Mouse (Mus musculus): ENCODE measurements around the gene Vapa.
"Not testable (repeated sequence)": the region's sequence is repeated elsewhere in the genome, so short reads cannot be mapped to it uniquely, and the experiment has no call there.

The Vapa gene

GRCm38 (mm10) chr17:65562761-65563160, 50.6 kb downstream of the Vapa start:
- DNase-seq = peak; percentile 85 to 89

GRCm38 (mm10) chr17:65561361-65562015, 51.9 kb downstream of the Vapa start:
- no peak for DNase-seq

- peak in 1 of 2 experiments; percentile 50 for DNase-seq
Observed at GRCm38 (mm10) chr17:65559273-65559672, 54.1 kb downstream of the Vapa start.

- DNase-seq = no peak
Observed at GRCm38 (mm10) chr17:65558788-65559187, 54.6 kb downstream of the Vapa start.

GRCm38 (mm10) chr17:65558217-65558616, 55.1 kb downstream of the Vapa start:
- DNase-seq = peak; percentile 77 to 86

GRCm38 (mm10) chr17:65557212-65557611, 56.1 kb downstream of the Vapa start:
- DNase-seq = no peak

GRCm38 (mm10) chr17:65556798-65557197, 56.6 kb downstream of the Vapa start:
- no peak for DNase-seq

GRCm38 (mm10) chr17:65552426-65552997, 60.8 kb downstream of the Vapa start:
- no peak for DNase-seq

- no peak for DNase-seq
Observed at GRCm38 (mm10) chr17:65550357-65550756, 63.0 kb downstream of the Vapa start.

GRCm38 (mm10) chr17:65548698-65549365, 64.5 kb downstream of the Vapa start:
- no peak for DNase-seq

GRCm38 (mm10) chr17:65546221-65546620, 67.1 kb downstream of the Vapa start:
- not testable (repeated sequence) for DNase-seq

- DNase-seq = peak; percentile 50 to 52
Observed at GRCm38 (mm10) chr17:65540441-65541272, 72.7 kb downstream of the Vapa start, which contains the start of gene Tmem232. Tmem232 (minus strand) TSS chr17:65540782.

- peak; percentile 54 to 66 for DNase-seq
Observed at GRCm38 (mm10) chr17:65536156-65536555, 77.2 kb downstream of the Vapa start.

GRCm38 (mm10) chr17:65532381-65532780, 81.0 kb downstream of the Vapa start:
- not testable (repeated sequence) for DNase-seq
